Mouse (Mus musculus) heart, adult 2 months (tissue): ENCODE measurements at regions not wholly inside any gene's neighbourhood (a gene's known extent, or its start where the extent isn't known, plus 50 kb on each side); places are given as distances from the start of the nearest gene placed in this dataset.

ENCODE experiments used
- DNase-seq, 2 experiments: peaks; one replicate each; pipeline ENCODE4 v3.0.0; 2021
- H3K27ac ChIP-seq: fragments of 200-600 bp; 2 replicates; pipeline ENCODE4 v1.8.1; 2022
- H3K27me3 ChIP-seq: fragments of 200-500 bp; 2 replicates; pipeline ENCODE4 v1.6.1; 2012; ENCODE audit warnings: mild to moderate bottlenecking, low read length, inconsistent platforms, mixed read lengths; ENCODE audit not compliant: control insufficient read depth, insufficient read depth
- H3K36me3 ChIP-seq: fragments of 200-500 bp; 2 replicates; pipeline ENCODE4 v1.6.1; 2012; ENCODE audit warnings: low read length, inconsistent platforms; ENCODE audit not compliant: control insufficient read depth, insufficient read depth
- H3K4me1 ChIP-seq: fragments of 200-500 bp; 2 replicates; pipeline ENCODE4 v1.6.1; 2011; ENCODE audit warnings: low read length; ENCODE audit not compliant: control insufficient read depth, insufficient read depth
- H3K4me3 ChIP-seq: fragments of 200-600 bp; 2 replicates; pipeline ENCODE4 v1.8.1; 2022
- H3K79me2 ChIP-seq: fragments of 200-500 bp; replicated peaks from 2 replicates; pipeline ENCODE4 v1.6.1; 2012; ENCODE audit warnings: mild to moderate bottlenecking, inconsistent platforms, low read length, moderate library complexity, mixed read lengths; ENCODE audit not compliant: control insufficient read depth, insufficient read depth
- H3K9ac ChIP-seq: fragments of 200-500 bp; 2 replicates; pipeline ENCODE4 v1.6.1; 2012; ENCODE audit warnings: low read depth, mild to moderate bottlenecking, control low read depth, inconsistent platforms, low read length, mixed read lengths
- CTCF ChIP-seq: fragments of 200-600 bp; IDR thresholded peaks from 2 replicates; pipeline ENCODE4 v1.8.1; 2022; ENCODE audit warnings: antibody characterized with exemption, mild to moderate bottlenecking, moderate library complexity
- EP300 ChIP-seq: fragments of 200-500 bp; IDR thresholded peaks from 2 replicates; pipeline ENCODE4 v1.6.1; 2011; ENCODE audit warnings: low read depth, low read length, control low read depth; ENCODE audit not compliant: insufficient read depth
- POLR2A ChIP-seq: fragments of 200-500 bp; IDR thresholded peaks from 2 replicates; pipeline ENCODE4 v1.6.1; 2011; ENCODE audit warnings: mild to moderate bottlenecking, low read depth, low read length, control low read depth; ENCODE audit not compliant: insufficient read depth
- WGBS: fragments of 180-500 bp; shearing (Covaris S2); methylation state at CpG from one replicate; pipeline ENCODE4 v1.1.7; 2018; 5-methylcytosine and 5-hydroxymethylcytosine counted together
- intact Hi-C: fragments of 180-260 bp; cut with DNase I; formaldehyde crosslinking; loops from one replicate; pipeline ENCODE4 v1.15.1; 2025

GRCm38 (mm10) chr13:99048651-99049100 is 64.3 kb upstream of the 1700024P04Rik start:
- intact Hi-C loops: no loop called here
- TF ChIP-seq EP300 (no peak), POLR2A (no peak), CTCF (no peak)
- WGBS: 78% methylated on average over 5 of the region's 5 CpGs
- Histone ChIP-seq H3K27ac (no peak overlapping the region), H3K79me2 (no peaks in the 10 kb centered on the region), H3K36me3 (no peaks in the 10 kb centered on the region), H3K4me1 (no peaks in the 10 kb centered on the region), H3K27me3 (no peaks in the 10 kb centered on the region), H3K4me3 (no peak overlapping the region), H3K9ac (no peak overlapping the region)
- DNase-seq: no peak

GRCm38 (mm10) chr13:99047219-99047618 is 62.9 kb upstream of the 1700024P04Rik start:
- no peak for DNase-seq

GRCm38 (mm10) chr13:99046737-99047136 is 62.4 kb upstream of the 1700024P04Rik start:
- no peak overlapping the region for H3K4me3 ChIP-seq
- TF ChIP-seq CTCF (no peak), EP300 (no peak), POLR2A (no peak)
- no peaks in the 10 kb centered on the region for H3K27me3 ChIP-seq
- intact Hi-C loops: no loop called here
- no peaks in the 10 kb centered on the region for H3K4me1 ChIP-seq
- H3K27ac ChIP-seq: no peak overlapping the region
- H3K36me3 ChIP-seq: no peaks in the 10 kb centered on the region
- no peak for DNase-seq
- 74% methylated on average over 1 of the region's 1 CpGs for WGBS
- no peaks in the 10 kb centered on the region for H3K79me2 ChIP-seq
- H3K9ac ChIP-seq: no peak overlapping the region

More at GRCm38 (mm10) chr13:99047219-99047618, 62.9 kb upstream of the 1700024P04Rik start:
- Histone ChIP-seq H3K27me3 (no peaks in the 10 kb centered on the region), H3K4me1 (no peaks in the 10 kb centered on the region), H3K79me2 (no peaks in the 10 kb centered on the region), H3K9ac (no peak overlapping the region), H3K27ac (no peak overlapping the region), H3K36me3 (no peaks in the 10 kb centered on the region), H3K4me3 (no peak overlapping the region)
- intact Hi-C loops: no loop called here
- WGBS: 55% methylated on average over 7 of the region's 7 CpGs
- no peak for TF ChIP-seq POLR2A
- no peak for TF ChIP-seq EP300
- TF ChIP-seq CTCF: no peak

- Histone ChIP-seq H3K79me2 (no peaks in the 10 kb centered on the region), H3K27ac (no peak overlapping the region), H3K36me3 (no peaks in the 10 kb centered on the region), H3K4me1 (no peaks in the 10 kb centered on the region), H3K9ac (no peak overlapping the region), H3K4me3 (no peak overlapping the region), H3K27me3 (no peaks in the 10 kb centered on the region)
- no peak for DNase-seq
- 83% methylated on average over 6 of the region's 6 CpGs for WGBS
- TF ChIP-seq EP300: no peak
- no peak for TF ChIP-seq POLR2A
- no peak for TF ChIP-seq CTCF
- intact Hi-C loops: no loop called here
These were observed 57.7 kb upstream of the 1700024P04Rik start for GRCm38 (mm10) chr13:99042086-99042485.

GRCm38 (mm10) chr13:99041256-99041655 is 56.9 kb upstream of the 1700024P04Rik start:
- Histone ChIP-seq H3K79me2 (no peaks in the 10 kb centered on the region), H3K27ac (no peak overlapping the region), H3K4me1 (no peaks in the 10 kb centered on the region), H3K4me3 (no peak overlapping the region), H3K27me3 (no peaks in the 10 kb centered on the region), H3K9ac (no peak overlapping the region), H3K36me3 (no peaks in the 10 kb centered on the region)
- intact Hi-C loops: no loop called here
- WGBS: 97% methylated on average over 6 of the region's 6 CpGs
- DNase-seq: no peak
- no peak for TF ChIP-seq CTCF
- TF ChIP-seq EP300: no peak
- TF ChIP-seq POLR2A: no peak

GRCm38 (mm10) chr13:99040846-99041245 is 56.5 kb upstream of the 1700024P04Rik start:
- no peak overlapping the region for H3K9ac ChIP-seq
- H3K4me3 ChIP-seq: no peak overlapping the region
- WGBS: 82% methylated on average over 6 of the region's 6 CpGs
- no peak overlapping the region for H3K27ac ChIP-seq
- no peaks in the 10 kb centered on the region for H3K79me2 ChIP-seq
- no peaks in the 10 kb centered on the region for H3K36me3 ChIP-seq
- intact Hi-C loops: no loop called here
- no peaks in the 10 kb centered on the region for H3K27me3 ChIP-seq
- no peaks in the 10 kb centered on the region for H3K4me1 ChIP-seq
- TF ChIP-seq POLR2A (no peak), EP300 (no peak), CTCF (no peak)
- no peak for DNase-seq

- TF ChIP-seq CTCF (no peak), POLR2A (no peak), EP300 (no peak)
- no peaks in the 10 kb centered on the region for H3K27me3 ChIP-seq
- H3K36me3 ChIP-seq: no peaks in the 10 kb centered on the region
- no peaks in the 10 kb centered on the region for H3K79me2 ChIP-seq
- intact Hi-C loops: no loop called here
- no peak for DNase-seq
- H3K4me1 ChIP-seq: no peaks in the 10 kb centered on the region
- H3K9ac ChIP-seq: no peak overlapping the region
- WGBS: 83% methylated on average over 4 of the region's 4 CpGs
- no peak overlapping the region for H3K27ac ChIP-seq
- H3K4me3 ChIP-seq: no peak overlapping the region
These were observed 55.8 kb upstream of the 1700024P04Rik start for GRCm38 (mm10) chr13:99040171-99040570.
